Mouse (Mus musculus): ENCODE measurements around the gene Gm15140. TPM values are rescaled to one million over a fixed set of nuclear protein-coding genes. Genes with fewer than 3 reads are reported as not detected.
"Not testable (repeated sequence)": the region's sequence is repeated elsewhere in the genome, so short reads cannot be mapped to it uniquely, and the experiment has no call there.

Gene Gm15140
- not detected in 2 replicates for polyA plus RNA-seq (2015; fragmentation: Nextera tagmentation; extraction: Ambion mirVana)

GRCm38 (mm10) chrX:154120585-154120984 lies at the start of gene Gm15140:
Gene Gm15140, minus strand, starts transcription at chrX:154120685.
- H3K27ac ChIP-seq (ENCODE audit: low read depth); H3K4me1 ChIP-seq (ENCODE audit: insufficient read depth); H3K4me3 ChIP-seq (ENCODE audit: low read depth, low read length); H3K9me3 ChIP-seq (ENCODE audit: low read length); H3K9ac ChIP-seq (replicated peaks); H3K4me2 ChIP-seq (ENCODE audit: low read depth, low read length); H3K36me3 ChIP-seq (replicated peaks; ENCODE audit: insufficient read depth, low read length); ATAC-seq; DNase-seq; H3K27me3 ChIP-seq (ENCODE audit: insufficient read depth, low read length): not testable (repeated sequence)
- WGBS (ENCODE audit: insufficient replicate concordance) = 48% methylated on average over 1 of the region's 1 CpGs

Other genes starting within 250 kb of the Gm15140 start
- not detected in 2 replicates for gene Samt1, start 108.0 kb downstream of the Gm15140 start, polyA plus RNA-seq (2015; fragmentation: Nextera tagmentation; extraction: Ambion mirVana)
- gene 4921511M17Rik, start 86.9 kb downstream of the Gm15140 start, polyA plus RNA-seq (2015; fragmentation: Nextera tagmentation; extraction: Ambion mirVana) = not detected in 2 replicates
- gene Gm10057, start 65.6 kb downstream of the Gm15140 start, polyA plus RNA-seq (2015; fragmentation: Nextera tagmentation; extraction: Ambion mirVana) = not detected in 2 replicates
- gene 4930524N10Rik, start 222.7 kb upstream of the Gm15140 start, polyA plus RNA-seq (2015; fragmentation: Nextera tagmentation; extraction: Ambion mirVana) = not detected in 2 replicates